Mouse (Mus musculus): ENCODE results near the gene Camk2n2.
"Not testable (repeated sequence)": the region's sequence is repeated elsewhere in the genome, so short reads cannot be mapped to it uniquely, and the experiment has no call there.

Gene Camk2n2

GRCm38 (mm10) chr16:20621191-20621990, at the start of gene Camk2n2:
Camk2n2 (minus strand) TSS chr16:20621287.
- DNase-seq, result peak; percentile 60

GRCm38 (mm10) chr16:20670291-20670690, 49.2 kb upstream of the Camk2n2 start:
- no peak for DNase-seq

- DNase-seq, result not testable (repeated sequence)
These were observed 46.9 kb upstream of the Camk2n2 start, which contains the start of gene Eif4g1 for GRCm38 (mm10) chr16:20668013-20668412. Eif4g1 (plus strand) TSS chr16:20668313.

GRCm38 (mm10) chr16:20657661-20658060, 36.6 kb upstream of the Camk2n2 start:
- DNase-seq, result no peak

- no peak for DNase-seq
These were observed 32.2 kb upstream of the Camk2n2 start for GRCm38 (mm10) chr16:20653315-20653714.

GRCm38 (mm10) chr16:20651947-20652310, 30.8 kb upstream of the Camk2n2 start:
- no peak for DNase-seq

- peak; percentile 97 for DNase-seq
These were observed 30.2 kb upstream of the Camk2n2 start, which contains the start of gene Psmd2 for GRCm38 (mm10) chr16:20651076-20651946. Psmd2 (plus strand) TSS chr16:20651652.

- DNase-seq, result no peak
These were observed 22.8 kb upstream of the Camk2n2 start for GRCm38 (mm10) chr16:20643911-20644310.

- DNase-seq, result peak; percentile 72
These were observed 21.1 kb upstream of the Camk2n2 start for GRCm38 (mm10) chr16:20642161-20642560.

- no peak for DNase-seq
These were observed 17.3 kb upstream of the Camk2n2 start for GRCm38 (mm10) chr16:20638367-20638766.

GRCm38 (mm10) chr16:20637410-20637809, 16.3 kb upstream of the Camk2n2 start:
- DNase-seq, result no peak

GRCm38 (mm10) chr16:20629731-20630634, 8.9 kb upstream of the Camk2n2 start, which contains the start of gene Ece2:
Ece2 (plus strand) TSS chr16:20629828.
- DNase-seq, result no peak

- no peak for DNase-seq
These were observed 7.8 kb upstream of the Camk2n2 start for GRCm38 (mm10) chr16:20628871-20629391.

GRCm38 (mm10) chr16:20623211-20623610, 2.1 kb upstream of the Camk2n2 start:
- DNase-seq, result no peak

- DNase-seq, result peak; percentile 22
These were observed 1.1 kb upstream of the Camk2n2 start for GRCm38 (mm10) chr16:20621991-20622685.

- peak; percentile 5 for DNase-seq
These were observed 316 bp downstream of the Camk2n2 start for GRCm38 (mm10) chr16:20620751-20621190.

GRCm38 (mm10) chr16:20620399-20620735, 720 bp downstream of the Camk2n2 start:
- DNase-seq, result no peak

GRCm38 (mm10) chr16:20619541-20620398, 1.3 kb downstream of the Camk2n2 start:
- DNase-seq, result peak; percentile 17

- peak; percentile 93 for DNase-seq
These were observed 9.5 kb downstream of the Camk2n2 start, which contains the start of the genes Eef1akmt4, Gm49333 and Alg3 for GRCm38 (mm10) chr16:20611357-20612227. Eef1akmt4 (plus strand) TSS chr16:20611593. Gm49333 (plus strand) TSS chr16:20611610. Alg3 (minus strand) TSS chr16:20611735.

All from kidney, adult 9 months (tissue).